Mouse (Mus musculus) granulocyte monocyte progenitor cell, adult 5-6 weeks (primary cell): ENCODE measurements at regions not wholly inside any gene's neighbourhood (a gene's known extent, or its start where the extent isn't known, plus 50 kb on each side); places are given as distances from the start of the nearest gene placed in this dataset.
A peak's percentile ranks its signal among the peaks of the same experiment; 100 is the strongest.
"Not testable (repeated sequence)": the region's sequence is repeated elsewhere in the genome, so short reads cannot be mapped to it uniquely, and the experiment has no call there.

Experiments used
- ATAC-seq: replicated peaks from 2 replicates; pipeline ENCODE4 v1.8.0; 2016; ENCODE audit warnings: mild to moderate bottlenecking, moderate TSS enrichment, inconsistent platforms; ENCODE audit not compliant: poor library complexity, severe bottlenecking

GRCm38 (mm10) chr4:9724801-9725200 is 1149.5 kb upstream of the 2610301B20Rik start:
- not testable (repeated sequence) for ATAC-seq

- ATAC-seq, result peak; percentile 94
Measured at GRCm38 (mm10) chr4:9737691-9738090, 1136.6 kb upstream of the 2610301B20Rik start.

GRCm38 (mm10) chr4:9747411-9747938 is 1126.8 kb upstream of the 2610301B20Rik start:
- ATAC-seq, result peak; percentile 58

GRCm38 (mm10) chr4:9748110-9748509 is 1126.2 kb upstream of the 2610301B20Rik start:
- no peak for ATAC-seq

GRCm38 (mm10) chr4:9749877-9750276 is 1124.4 kb upstream of the 2610301B20Rik start:
- no peak for ATAC-seq

- no peak for ATAC-seq
Measured at GRCm38 (mm10) chr4:9750404-9750803, 1123.9 kb upstream of the 2610301B20Rik start.

GRCm38 (mm10) chr4:9763321-9763720 is 1111.0 kb upstream of the 2610301B20Rik start:
- ATAC-seq, result no peak

- ATAC-seq, result no peak
Measured at GRCm38 (mm10) chr4:9769633-9770205, 1104.6 kb upstream of the 2610301B20Rik start.

GRCm38 (mm10) chr4:9770372-9771102 is 1103.8 kb upstream of the 2610301B20Rik start:
- peak; percentile 93 for ATAC-seq

- peak; percentile 64 for ATAC-seq
Measured at GRCm38 (mm10) chr4:9771103-9771474, 1103.2 kb upstream of the 2610301B20Rik start.

GRCm38 (mm10) chr4:9778391-9778790 is 1095.9 kb upstream of the 2610301B20Rik start:
- peak; percentile 95 for ATAC-seq

GRCm38 (mm10) chr4:9779594-9779993 is 1094.7 kb upstream of the 2610301B20Rik start:
- ATAC-seq, result no peak

GRCm38 (mm10) chr4:9780179-9780578 is 1094.1 kb upstream of the 2610301B20Rik start:
- ATAC-seq, result peak; percentile 58

- no peak for ATAC-seq
Measured at GRCm38 (mm10) chr4:9781318-9781717, 1093.0 kb upstream of the 2610301B20Rik start.

- ATAC-seq, result no peak
Measured at GRCm38 (mm10) chr4:9787795-9788365, 1086.4 kb upstream of the 2610301B20Rik start.

- peak; percentile 96 for ATAC-seq
Measured at GRCm38 (mm10) chr4:9790478-9790877, 1083.8 kb upstream of the 2610301B20Rik start.
